Mouse (Mus musculus) spleen, postnatal 14 days (tissue): ENCODE measurements at regions not wholly inside any gene's neighbourhood (a gene's known extent, or its start where the extent isn't known, plus 50 kb on each side); places are given as distances from the start of the nearest gene placed in this dataset.

ENCODE experiments used
- DNase-seq, 2 experiments: peaks; one replicate each; pipeline ENCODE4 v3.0.0; 2021 to 2022; ENCODE audit warnings: low spot score in 2 of 2

DNA sequence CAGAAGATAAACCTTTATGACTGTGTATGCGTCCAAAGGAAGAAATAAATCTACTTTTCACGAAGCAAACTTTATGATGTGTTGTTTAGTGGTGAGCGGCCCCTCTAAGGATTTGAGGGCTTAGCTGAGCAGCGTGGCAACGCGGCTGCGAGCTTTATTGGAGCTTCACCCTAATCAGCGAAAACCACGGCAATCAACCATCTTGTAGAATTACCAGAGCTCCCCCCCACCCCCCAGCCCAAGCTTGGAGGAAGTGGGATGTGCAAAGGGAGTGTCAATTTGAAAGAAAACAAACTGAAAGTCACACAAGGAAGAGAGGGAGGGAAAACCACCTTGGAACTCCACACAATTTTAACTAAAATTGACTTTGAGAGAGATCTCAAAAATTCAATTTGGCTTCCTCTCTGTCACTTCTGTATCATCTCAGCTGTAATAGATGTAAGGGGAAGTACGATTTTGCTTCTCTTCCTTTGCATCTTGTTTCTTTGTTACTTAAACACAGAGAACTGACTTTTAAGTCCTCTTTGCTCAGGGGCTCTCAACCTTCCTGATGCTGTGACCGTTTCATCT is 229.1 kb upstream of the Satb1 start:
- no peak for DNase-seq

DNA sequence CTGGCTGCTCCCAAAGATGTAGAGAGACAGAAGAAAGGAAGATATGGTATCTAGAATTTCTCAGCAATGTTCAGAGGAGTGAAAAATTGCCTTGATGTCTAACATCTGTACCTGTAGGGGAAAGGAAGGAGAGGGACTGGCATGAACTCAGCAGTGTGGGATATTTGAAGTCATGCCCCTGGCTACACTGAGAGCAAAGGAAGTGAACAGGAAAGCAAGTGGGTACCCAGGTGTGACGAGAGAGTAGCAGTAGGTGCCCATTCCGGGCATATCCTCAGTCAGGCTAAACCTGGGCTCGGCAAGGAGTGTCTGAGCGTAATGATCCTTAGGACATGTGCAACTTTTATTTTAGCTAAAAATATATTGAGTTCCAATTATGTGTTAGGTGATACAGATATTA is 203.4 kb upstream of the Satb1 start:
- no peak for DNase-seq

DNA sequence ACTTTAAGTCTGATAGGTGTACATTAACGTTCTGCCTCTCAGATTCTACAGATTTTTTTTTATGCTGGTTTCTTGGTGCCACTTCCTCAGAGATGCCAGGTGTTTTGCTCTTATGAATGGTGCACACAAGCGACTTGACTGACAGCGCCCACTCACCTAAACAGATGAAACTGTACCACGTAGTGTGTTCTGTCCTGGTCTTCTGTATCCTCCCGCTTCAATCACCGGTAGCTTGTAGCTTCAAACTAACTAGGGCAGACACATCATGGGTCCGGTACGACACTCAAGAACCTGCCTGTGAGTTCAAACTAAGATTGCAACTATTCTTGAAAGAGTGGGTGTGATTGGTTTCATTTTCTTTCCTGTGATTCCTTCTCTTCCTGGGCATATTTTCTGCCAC is 198.0 kb upstream of the Satb1 start:
- no peak for DNase-seq

DNA sequence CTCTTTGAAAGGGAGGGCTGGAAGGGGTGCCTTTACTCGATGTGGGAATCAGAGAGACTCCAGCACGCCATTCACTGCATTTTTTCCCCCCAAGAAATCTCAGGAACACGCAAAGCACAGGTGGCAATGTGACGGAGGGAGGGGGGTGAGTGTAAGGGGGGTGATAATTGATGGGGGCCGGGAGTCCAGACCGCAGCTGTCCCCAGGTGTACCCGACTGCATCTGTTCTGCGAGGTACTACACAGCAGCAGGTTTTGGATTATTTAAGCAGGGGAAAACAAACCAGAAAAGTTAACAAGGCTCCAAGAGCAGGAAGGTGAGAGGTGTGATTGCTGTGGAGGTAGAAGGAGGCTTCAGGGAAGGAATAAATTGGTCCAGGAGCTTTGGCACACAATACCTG is 153.8 kb upstream of the Satb1 start:
- no peak for DNase-seq

DNA sequence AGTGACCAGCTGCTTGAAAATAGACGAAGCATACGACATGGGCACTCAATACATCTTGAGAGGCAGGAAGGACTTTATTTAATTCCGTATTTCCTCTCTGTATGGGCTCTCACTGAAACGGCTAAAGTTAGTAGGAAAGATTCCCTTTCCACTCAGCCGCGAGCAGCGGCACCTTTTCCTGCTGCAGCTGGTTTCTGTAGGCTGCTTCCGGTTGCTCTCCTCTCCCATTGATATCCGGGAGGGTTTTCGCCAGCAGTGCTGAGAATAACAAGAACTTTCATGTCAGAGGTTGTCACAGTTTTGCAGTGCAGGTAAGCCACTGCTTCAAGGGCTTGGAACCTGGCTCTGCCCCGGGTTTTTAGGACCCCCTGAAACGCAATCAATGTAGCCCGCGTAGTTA is 153.1 kb upstream of the Satb1 start:
- DNase-seq = no peak

DNA sequence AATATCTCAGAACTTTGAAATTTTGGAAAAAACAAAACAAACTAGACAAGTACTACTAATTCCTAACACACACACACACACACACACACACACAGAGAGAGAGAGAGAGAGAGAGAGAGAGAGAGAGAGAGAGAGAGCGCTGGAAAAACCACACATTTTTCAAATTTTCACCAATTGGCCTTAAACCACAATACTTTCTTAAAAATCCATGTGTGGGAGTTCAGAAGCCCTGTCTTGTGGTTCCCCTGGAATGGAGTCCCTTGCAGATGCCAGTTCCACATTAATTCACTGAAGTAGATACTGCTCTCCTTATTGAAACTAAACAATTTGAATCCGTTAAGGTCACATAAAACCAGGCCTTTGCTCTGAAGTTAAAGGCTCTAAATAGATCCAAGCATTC is 146.0 kb upstream of the Satb1 start:
- DNase-seq = no peak

DNA sequence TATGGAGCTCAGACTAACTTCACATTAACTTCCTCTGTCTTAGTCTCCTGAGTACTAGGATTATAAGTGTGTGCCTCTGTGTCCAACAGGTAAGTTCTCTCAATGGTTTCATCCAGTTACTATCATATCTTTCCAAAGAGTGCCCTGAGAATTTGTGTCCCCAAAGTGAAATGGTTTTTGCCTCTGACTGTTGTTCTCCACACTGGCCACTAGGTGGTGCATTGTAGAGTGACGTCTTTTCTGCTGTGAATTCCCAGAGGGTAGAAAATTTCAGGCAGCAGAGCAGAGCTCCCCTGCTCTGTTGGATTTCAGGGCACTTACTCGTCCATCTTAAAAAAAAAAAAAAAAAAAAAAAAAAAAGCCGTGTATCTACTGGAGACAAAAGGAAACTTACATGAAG is 138.4 kb upstream of the Satb1 start:
- no peak for DNase-seq

DNA sequence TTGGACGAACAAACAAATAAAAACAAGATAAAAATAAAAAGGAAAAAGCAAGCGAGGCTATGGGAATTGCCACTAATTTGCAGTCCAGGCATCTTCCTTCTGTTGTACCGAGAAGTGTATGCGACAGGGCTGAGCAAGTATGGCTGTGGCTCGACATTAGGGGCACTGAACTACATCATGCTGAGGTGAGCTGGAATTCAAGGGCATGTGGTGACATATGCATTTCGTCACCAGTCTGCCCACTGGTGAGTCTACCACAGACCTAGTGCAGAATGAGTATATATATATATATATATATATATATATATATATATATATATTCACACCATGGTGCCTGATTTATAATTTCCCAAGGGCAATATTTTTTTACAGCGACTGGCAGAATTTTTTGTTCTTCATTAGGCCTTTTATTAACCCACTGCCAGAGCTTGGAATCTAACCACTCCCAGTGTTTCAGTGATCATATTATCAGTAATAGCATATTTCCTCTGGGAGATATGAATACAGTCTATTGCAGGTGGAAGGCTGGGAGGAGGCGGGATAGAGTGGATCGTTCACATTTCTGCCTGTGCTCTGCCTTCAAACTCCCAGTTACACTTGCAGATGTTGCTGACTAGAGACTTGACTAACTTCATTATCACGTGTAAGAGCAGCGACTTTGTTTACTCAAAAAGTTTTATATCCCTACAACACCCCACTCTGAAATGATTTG is 133.6 kb upstream of the Satb1 start:
- DNase-seq = no peak

DNA sequence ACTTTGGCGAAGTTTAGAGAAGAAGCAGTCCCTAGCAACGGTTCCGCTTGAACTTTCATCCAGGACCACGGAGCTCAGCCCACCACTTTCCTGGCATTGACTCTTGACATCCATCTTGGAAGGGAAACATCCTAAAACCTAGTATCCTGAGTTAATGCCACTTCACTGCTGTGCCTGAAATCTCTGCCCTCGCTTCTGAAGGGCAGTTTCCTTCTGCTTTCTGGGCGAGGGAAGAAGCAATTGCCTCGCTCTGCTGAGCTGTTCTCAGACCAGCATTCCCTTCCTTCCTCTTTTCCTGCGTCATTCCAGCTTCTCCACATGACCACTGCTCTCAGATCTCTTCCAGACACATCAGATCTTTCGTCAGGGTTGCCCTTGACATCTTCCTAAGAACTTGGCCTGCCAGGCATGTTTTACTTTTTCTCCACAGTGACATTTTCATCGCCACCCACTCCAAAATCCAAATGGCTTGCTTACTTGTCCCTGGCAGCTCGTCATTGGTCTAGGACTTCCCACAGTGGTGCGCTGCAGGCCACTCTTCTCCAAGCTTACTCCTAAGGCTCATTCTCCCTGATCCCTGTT is 129.5 kb upstream of the Satb1 start:
- DNase-seq = no peak

DNA sequence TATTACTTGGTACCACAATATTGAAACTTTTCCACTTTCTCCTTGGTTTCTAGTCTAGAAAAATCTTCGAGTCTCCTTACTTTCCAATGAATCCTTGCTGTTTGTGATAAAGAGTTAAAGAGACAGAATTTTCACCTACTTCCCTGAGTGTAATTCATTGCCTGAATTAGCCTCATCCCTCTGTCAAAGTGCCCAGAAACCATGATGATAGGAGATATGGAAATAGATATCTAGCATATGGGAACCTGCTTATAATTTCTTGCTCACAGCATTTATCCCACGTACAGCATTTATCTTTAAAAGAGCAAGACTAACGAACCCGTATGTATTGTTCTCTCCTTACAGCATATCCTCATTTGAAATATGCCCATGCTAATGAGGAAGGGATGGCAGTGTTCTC is 128.2 kb upstream of the Satb1 start:
- no peak for DNase-seq

DNA sequence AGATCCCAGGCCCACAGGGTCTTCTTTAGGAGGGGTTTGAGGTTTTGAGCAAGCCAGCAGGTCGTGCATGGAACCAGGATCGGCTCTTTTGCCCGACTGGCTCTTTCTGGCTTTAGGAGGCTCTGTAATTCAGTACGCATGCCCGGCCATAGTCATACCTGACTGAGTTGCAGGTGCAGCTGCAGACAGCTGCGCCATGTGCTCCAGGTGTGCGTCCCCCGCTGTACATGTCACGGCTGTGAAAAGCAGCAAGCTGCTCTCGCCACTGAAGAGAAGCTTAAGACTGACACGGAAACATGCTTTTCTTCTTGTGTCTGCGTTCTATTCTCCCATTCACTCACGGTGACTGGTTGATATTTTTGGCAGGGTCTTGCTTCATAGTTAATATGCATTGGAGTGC is 123.2 kb upstream of the Satb1 start:
- DNase-seq = no peak

DNA sequence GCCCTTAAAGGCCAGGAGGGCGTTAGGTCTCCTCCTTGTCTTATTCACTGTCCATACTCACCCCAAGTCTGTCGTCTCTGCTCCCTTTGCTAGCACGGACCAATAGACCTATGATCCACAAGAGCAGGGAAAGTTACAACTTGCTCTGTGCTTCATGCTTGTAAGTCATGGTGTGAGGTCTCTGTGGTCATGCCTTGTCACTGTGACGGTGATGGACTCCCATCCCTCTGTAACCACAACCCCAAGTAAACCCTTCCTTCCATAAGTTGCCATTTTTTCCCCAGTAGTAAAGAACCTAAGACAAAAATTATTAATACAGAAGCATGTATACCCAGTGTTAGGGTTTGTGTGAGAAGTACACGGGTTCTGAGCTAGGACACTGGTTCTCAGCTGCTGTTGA is 104.6 kb upstream of the Satb1 start:
- no peak for DNase-seq

DNA sequence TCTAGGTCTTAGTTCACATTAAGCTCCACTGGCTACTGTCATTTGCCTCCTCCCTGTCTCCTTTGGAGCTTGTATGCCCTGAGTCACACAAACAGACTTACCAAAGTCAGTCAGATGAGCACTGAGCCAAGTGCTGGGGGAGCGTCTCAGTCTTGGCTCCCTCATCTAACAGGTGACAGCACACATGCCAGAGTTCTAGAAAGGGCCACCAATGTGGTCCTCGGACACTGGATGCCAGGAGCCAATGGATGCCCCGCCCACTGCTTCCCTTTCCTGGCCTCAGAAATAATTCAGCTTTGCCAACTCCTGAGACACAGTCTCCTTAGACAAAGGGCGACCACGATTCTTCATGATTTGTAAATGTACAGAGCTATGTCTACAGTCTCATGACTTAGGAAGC is 103.0 kb upstream of the Satb1 start:
- DNase-seq = no peak

DNA sequence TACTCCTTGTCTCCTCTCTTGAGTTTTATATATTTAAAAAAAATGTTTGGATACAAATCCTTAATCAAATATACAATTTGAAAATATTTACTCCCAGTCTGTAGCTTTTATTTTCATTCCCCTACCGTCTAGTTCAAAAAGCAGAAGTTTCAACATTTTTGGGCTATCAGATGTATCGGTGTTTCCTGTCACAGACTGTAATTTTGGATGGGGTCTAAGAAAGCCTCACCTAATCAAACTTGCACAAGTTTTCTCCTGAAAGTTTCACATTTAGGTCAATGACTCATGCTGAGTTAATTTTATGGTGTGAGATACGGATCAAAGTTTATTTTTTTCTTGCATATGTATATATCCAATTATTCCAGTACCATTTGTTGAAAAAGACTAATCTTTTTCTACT is 93.3 kb upstream of the Satb1 start:
- no peak for DNase-seq

DNA sequence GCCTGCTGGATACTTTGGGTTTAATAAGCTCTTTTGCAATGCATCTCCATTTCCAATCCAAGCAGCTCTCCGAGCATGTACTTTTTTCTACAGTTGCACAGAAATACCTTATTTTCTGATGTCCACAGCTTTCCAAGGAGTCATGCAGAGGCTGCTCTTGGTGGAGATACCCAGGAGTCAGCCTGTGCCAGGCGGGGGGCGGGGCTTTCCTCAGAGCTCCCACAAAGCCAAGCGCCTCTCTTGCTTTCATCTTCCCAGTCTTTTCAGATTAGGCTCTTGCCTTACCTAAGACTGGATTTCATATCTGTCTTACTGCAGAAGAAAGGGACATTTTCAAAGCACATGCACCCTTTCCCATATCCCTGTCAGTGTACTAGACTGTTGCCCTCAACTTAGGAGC is 73.9 kb upstream of the Satb1 start:
- no peak for DNase-seq

DNA sequence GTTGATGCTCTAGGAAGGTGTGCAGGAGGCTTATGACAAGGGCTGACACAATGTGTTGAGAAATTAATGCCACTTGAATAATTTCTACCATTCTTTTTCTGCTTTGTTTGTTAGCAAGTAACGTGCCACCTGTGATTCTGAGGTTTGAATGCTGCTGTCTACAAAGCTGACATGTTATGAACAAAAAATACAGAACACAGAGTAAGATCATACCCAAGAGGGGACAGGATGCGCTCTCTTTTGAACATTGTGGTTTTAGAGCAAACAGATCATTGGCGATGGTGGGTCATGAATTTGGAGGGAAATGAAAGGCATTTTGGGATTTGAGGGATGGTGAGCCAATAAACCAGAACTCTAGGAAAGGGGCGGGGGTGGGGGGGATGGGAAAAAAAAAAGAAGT is 73.3 kb upstream of the Satb1 start:
- DNase-seq = no peak

DNA sequence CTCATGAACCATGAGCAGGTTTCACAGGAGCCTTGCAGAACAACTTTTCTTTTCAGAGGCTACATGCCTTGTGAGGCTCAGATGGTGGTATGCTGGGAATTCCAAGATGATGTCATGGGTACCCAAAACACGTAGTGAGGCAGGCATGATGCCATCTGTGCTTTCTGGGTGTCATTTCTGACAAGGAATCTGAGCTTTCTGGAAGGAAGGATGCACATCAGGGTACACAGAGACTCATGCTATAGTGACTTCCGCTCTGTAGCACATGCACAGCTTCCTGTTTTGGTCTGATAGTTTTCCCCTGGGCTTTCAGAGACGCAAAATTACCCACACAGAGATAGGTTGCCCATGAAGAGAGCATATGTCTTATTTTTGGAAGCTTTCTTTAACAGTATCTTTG is 70.8 kb upstream of the Satb1 start:
- DNase-seq = peak in 1 of 2 experiments; percentile 6

DNA sequence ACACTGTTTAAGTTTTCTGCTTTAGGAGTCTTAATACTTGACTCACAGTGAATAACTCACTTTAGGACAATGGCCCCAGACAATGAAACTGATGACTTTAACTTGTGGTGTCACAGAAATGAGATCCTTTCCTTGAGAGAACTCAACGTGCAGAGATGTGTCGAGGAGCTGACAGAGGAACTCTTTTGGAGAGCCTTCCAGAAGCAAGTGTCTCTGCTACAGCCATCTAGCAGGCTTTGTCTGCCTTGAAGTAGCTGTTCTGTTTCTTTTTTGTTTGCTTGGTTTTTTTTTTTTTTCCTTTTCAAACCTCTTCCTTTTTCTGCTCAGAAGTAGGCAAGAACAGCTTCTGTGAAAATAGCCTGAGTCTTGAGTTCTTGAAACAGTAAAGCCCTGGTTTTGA is 66.3 kb upstream of the Satb1 start:
- no peak for DNase-seq

DNA sequence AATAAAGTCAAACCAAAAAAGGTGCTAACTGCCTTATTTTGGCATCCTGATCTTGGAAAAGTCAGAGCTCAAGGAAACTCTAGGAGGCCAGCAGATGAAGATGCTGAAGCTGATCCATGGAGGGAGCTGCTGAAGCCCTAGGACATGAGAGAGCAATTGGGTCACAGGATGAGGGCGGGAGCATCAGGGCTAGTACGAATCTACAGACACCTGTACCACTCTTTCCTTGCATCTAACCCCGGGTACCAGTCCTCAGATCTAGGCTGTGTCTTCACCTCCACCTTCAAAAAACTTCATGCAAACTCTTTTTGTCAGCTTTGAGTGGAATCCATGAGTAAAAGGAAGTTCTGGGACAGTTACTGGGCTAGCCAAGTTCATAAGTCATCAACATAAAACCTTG is 63.1 kb upstream of the Satb1 start:
- no peak for DNase-seq

DNA sequence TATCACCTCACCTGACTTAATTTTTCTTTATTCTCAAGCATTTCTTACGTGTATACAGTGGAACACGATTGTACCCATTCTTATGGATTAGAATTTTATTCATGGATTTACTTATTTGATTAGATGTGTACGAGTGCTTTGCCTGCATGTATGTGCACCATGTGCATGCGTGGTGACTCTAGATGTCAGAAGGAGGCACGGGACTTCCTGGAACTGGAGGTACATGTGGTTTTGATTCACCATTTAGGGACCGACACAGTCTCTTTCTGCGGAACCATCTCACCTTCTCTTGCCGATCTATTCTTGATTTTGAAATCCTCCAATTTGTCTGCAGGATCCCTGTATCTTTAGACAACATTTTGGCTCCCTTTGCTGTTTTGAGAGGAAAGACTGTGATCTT is 61.2 kb upstream of the Satb1 start:
- DNase-seq = no peak

DNA sequence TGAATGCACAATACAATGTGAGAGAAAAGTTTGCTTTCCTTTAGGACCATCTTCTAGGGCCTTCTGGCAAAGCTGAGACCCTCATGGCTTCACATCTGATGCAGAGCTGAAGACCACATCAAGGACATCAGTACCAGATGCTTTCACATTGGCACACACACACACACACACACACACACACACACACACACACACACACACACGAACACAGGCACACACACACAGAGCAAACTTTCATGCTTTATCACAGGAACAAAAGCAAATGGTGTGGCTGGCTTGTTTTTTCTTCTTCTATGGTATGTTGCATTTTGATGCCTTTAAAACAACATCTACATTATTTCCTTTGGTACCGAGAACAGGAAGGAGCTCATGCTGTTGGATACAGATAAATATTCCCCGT is 59.8 kb upstream of the Satb1 start:
- no peak for DNase-seq

DNA sequence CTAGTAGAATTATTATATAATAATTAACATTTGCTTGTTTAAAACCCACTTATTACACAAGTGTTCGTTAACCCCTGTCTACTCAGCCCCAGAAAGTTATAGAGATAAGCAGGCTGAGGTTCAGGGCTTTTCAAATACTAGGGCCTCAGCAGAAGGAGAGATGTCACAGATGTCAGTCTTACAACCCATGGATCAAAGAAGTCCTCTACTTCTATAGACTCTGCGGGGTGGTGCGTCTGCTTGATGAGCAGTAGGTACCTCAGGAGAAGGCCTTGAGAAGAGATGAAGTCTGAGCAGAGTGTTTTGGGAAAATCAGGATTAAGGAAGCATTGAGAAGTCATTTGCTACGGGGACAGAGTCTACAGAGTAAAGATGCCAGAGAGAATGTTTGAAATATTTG is 59.1 kb upstream of the Satb1 start:
- DNase-seq = no peak
